Mouse (Mus musculus): ENCODE measurements around the gene Pnpt1.

The Pnpt1 gene

GRCm38 (mm10) chr11:29130385-29131355 is at the start of gene Pnpt1:
Pnpt1 (plus strand) TSS chr11:29130744.
- peak; percentile 74 to 84 for DNase-seq (ENCODE audit: low spot score in 2 of 2)

- DNase-seq (ENCODE audit: low spot score in 2 of 2) = no peak
Observed at GRCm38 (mm10) chr11:29092403-29092802, 38.1 kb upstream of the Pnpt1 start.

GRCm38 (mm10) chr11:29098926-29099325 is 31.6 kb upstream of the Pnpt1 start:
- DNase-seq (ENCODE audit: low spot score in 2 of 2) = no peak

GRCm38 (mm10) chr11:29129862-29130384 is 621 bp upstream of the Pnpt1 start:
- DNase-seq (ENCODE audit: low spot score in 2 of 2) = peak in 1 of 2 experiments; percentile 1

- no peak for DNase-seq (ENCODE audit: low spot score in 2 of 2)
Observed at GRCm38 (mm10) chr11:29140671-29141070, 10.1 kb downstream of the Pnpt1 start.

- no peak for DNase-seq (ENCODE audit: low spot score in 2 of 2)
Observed at GRCm38 (mm10) chr11:29148901-29149300, 18.4 kb downstream of the Pnpt1 start.

GRCm38 (mm10) chr11:29163569-29163968 is 33.0 kb downstream of the Pnpt1 start:
- no peak for DNase-seq (ENCODE audit: low spot score in 2 of 2)

GRCm38 (mm10) chr11:29171959-29172391 is 41.4 kb downstream of the Pnpt1 start:
- DNase-seq (ENCODE audit: low spot score in 2 of 2) = peak; percentile 10 to 51

GRCm38 (mm10) chr11:29172563-29173124 is 42.1 kb downstream of the Pnpt1 start, which contains the start of gene Ppp4r3b:
Ppp4r3b (plus strand) TSS chr11:29172890.
- peak; percentile 90 to 93 for DNase-seq (ENCODE audit: low spot score in 2 of 2)

- peak; percentile 28 to 59 for DNase-seq (ENCODE audit: low spot score in 2 of 2)
Observed at GRCm38 (mm10) chr11:29173125-29173631, 42.6 kb downstream of the Pnpt1 start.

- DNase-seq (ENCODE audit: low spot score in 2 of 2) = no peak
Observed at GRCm38 (mm10) chr11:29173706-29174436, 43.3 kb downstream of the Pnpt1 start.

- DNase-seq (ENCODE audit: low spot score in 2 of 2) = no peak
Observed at GRCm38 (mm10) chr11:29179319-29179718, 48.8 kb downstream of the Pnpt1 start.

- DNase-seq (ENCODE audit: low spot score in 2 of 2) = no peak
Observed at GRCm38 (mm10) chr11:29180657-29181056, 50.1 kb downstream of the Pnpt1 start.

- no peak for DNase-seq (ENCODE audit: low spot score in 2 of 2)
Observed at GRCm38 (mm10) chr11:29181751-29182150, 51.2 kb downstream of the Pnpt1 start.

GRCm38 (mm10) chr11:29188981-29189380 is 58.4 kb downstream of the Pnpt1 start:
- DNase-seq (ENCODE audit: low spot score in 2 of 2) = no peak

GRCm38 (mm10) chr11:29203653-29204052 is 73.1 kb downstream of the Pnpt1 start:
- no peak for DNase-seq (ENCODE audit: low spot score in 2 of 2)

- no peak for DNase-seq (ENCODE audit: low spot score in 2 of 2)
Observed at GRCm38 (mm10) chr11:29209774-29210173, 79.2 kb downstream of the Pnpt1 start.
